Mouse (Mus musculus): ENCODE results near the gene Ece1. TPM values are rescaled to one million over a fixed set of nuclear protein-coding genes. Genes with fewer than 3 reads are reported as not detected.

Gene Ece1
- total RNA-seq, 2 experiments from 2014 or later = 50.3 to 52.3 TPM

DNA sequence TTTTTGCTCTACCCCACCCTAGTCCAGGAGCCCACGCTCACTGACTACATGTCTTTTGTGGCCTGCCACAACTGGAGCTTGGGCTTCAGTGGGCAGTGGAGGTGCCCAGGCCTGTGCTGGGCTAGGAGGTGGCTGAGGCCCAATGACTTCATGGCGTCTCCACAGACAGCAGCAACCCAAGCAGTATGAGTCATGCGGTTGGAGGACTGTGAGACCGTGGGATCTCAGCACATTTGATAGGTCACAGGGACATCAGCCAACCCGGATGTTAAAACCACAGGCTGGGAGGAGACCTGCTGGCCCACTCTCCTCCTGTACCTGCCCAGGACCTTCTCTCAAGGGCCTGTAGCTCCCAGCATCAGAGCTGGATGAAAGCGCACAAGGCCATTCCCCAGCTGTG lies 8.2 kb upstream of the Ece1 start:
- no peak for DNase-seq (ENCODE audit: extremely low spot score in 1 of 2, low spot score in 1 of 2)

DNA sequence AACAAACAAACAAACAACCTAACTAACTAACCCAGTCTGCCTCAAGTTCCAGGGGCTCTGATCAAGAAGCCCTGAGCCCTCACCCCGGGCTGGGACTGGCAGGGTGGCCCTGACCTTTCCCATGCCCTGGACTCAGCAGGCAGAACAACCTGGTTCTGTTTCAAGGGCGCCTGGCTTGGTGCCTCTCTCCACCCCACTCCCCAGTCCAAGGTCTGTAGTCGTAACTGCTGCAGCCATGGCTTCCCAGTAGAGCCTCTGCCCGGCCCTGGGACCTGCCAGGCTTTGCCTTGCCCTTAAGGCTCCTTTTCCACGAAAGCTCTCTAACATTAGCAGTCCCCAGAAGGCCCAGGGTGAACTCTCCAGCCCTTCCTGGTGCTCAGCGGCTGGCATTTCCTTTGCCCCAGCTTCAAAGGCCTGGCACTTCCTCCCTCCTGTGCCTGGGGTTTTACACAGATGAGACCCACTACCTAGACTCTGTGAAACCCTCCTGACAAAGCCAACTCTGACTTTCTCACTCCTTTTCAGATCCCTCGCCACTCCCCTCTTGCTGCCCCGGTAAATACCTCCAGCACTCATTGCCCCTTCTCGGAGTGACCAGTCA lies 6.2 kb upstream of the Ece1 start:
- DNase-seq (ENCODE audit: extremely low spot score in 1 of 2, low spot score in 1 of 2) = no peak

DNA sequence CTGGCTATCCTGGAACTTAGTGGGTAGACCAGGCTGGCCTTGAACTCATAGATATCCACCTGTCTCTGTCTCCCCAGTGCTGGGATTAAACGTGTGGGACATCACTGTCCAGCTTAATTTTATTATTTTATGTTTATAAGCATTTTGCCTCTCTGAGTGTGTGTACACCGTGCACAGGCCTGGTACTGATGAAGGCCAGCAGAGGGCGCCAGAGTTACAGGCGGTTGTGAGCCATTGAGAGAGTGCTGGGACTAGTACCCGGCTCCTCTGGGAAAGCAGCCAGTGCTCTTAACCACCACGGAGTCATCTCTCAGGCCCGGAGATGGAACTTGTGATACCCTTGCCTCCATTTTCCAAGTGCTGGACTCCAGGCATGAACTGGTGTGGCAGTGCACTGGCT lies 4.9 kb upstream of the Ece1 start:
- peak in 1 of 2 experiments; percentile 44 for DNase-seq (ENCODE audit: extremely low spot score in 1 of 2, low spot score in 1 of 2)

DNA sequence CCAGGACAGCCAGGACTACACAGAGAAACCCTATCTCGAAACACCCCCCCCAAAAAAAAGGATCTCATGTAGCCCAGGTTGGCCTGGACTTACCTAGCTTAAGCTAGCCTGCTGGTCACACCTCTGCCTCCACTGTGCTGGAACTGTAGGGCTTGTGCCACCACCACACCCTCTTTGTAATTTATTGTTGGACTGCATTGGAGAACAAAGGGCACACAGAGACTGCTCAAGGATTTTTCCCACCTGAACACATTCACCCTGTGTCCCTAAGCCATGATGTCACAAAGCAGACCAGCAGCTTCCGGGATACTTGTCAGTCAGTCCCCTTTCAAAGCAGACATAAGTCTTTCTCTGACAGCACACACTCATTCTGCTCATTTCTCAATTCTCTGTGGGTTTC lies 3.7 kb upstream of the Ece1 start:
- no peak for DNase-seq (ENCODE audit: extremely low spot score in 1 of 2, low spot score in 1 of 2)

DNA sequence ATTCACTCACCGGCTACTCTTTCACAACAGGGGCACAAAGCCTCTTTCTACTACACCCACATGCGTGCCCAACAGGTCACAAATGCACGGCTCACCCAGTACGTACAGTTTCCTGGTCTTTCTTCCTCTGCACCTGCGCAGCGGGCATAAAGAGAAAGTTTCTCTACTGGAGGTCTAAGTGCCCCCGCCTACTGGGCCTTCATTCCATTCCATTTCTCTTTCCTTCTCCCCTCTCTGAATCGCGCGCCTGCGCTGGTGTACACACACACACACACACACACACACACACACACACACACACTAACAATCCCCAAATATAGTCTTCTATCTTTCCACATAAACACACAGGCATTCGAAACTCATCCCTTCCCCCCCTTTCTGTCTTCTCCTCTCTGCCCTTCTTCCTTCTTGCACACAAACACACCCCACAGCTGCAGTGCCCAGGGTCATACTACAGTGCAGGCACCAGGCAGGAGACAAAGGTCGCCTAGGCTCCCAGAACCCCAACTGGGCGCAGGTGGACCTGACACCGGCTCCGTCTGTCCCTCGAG lies 501 bp upstream of the Ece1 start:
- peak in 1 of 2 experiments; percentile 30 for DNase-seq (ENCODE audit: extremely low spot score in 1 of 2, low spot score in 1 of 2)

DNA sequence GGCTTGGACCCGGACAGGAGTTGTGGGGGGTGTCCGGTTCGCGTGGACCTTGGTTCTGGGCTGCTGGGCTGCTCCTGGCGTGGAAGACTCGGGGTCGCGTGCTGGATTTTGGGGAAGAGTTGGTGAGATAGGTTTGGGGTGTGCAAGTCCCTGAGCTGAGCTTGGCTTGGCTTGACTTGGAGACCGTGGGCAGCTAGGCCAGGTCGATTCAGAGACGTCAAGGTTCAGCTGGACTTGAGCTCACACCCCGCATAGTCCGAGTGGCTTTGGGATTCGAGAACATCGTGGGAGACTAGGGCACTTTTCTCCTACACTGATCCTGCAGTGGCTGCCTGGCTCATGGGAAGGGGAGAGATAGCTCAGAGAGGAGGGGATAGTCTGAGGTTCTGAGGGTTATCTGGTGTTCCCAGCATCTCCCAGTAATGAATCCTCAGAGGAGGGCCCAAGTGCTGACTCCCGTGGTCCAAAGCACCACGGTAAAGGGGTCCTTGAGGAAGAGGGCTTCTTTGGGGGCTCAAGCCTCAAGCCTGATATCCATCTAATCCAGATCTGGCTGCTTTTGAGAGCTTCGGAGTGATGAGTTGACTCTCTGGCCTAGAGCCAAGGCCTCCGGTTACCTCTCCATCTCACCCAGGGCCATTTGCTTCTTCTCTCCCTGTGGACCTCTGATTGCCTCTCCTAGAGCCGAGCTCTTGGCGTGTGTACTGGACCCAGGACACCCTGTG lies 641 bp downstream of the Ece1 start:
- DNase-seq (ENCODE audit: extremely low spot score in 1 of 2, low spot score in 1 of 2) = no peak

DNA sequence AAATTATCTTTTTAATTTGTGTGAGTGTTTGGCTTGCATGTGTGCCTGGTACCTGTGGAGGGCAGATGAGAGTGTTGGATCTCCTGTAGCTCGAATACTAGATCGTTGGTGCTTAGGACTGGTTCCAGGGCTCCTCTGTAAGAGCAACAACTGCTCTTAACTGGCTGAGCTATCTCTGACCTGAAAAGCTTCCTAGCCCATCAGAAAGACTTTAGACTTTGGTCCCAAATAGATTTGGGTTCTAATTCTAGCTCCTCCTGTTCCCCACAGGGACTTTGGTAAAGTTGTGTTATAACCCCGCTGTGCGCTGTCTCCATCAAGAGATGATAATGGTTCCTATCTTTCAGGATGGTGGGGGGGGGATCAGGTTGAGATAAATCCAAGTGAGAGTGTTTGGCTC lies 2.0 kb downstream of the Ece1 start:
- DNase-seq (ENCODE audit: extremely low spot score in 1 of 2, low spot score in 1 of 2) = no peak

DNA sequence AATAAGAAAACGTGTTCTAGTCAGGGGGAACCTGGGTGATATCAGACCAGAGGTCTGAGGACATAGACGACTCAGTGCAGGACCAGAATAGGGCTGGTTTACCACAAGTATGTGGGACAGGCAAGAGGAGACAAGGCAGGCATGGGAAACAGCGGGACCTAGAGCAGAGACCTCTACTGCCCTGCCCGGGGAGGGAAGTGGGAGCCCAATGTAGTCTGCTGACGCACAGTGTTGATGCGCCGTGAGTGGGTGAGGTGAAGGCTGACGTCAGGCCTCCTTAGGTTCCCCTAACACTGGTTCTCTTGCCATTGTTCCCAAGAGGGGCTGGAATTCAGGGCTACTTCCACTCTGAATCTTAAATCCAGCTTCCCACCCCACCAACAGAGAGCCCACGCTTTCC lies 2.7 kb downstream of the Ece1 start:
- no peak for DNase-seq (ENCODE audit: extremely low spot score in 1 of 2, low spot score in 1 of 2)

DNA sequence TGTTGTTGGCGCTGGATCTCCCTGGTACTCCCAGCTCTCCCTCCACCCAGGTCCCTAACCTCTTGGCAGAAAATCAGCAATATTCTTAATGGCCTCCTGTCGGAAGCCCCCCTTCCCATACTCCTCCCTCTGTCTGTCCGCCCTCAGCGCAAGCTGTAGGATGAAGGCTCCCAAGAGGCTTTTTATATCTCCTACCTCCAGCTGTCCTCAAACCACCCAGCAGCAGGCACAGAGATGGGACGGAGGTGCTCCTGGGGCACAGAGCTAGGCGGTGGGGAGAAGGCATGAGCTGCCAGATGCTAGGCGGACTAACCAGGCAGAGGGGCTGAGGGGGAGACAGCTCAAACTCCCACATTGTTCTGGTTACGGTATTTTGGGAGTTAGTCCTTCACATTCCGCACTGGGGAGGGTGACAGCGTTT lies 3.2 kb downstream of the Ece1 start:
- no peak for DNase-seq (ENCODE audit: extremely low spot score in 1 of 2, low spot score in 1 of 2)

DNA sequence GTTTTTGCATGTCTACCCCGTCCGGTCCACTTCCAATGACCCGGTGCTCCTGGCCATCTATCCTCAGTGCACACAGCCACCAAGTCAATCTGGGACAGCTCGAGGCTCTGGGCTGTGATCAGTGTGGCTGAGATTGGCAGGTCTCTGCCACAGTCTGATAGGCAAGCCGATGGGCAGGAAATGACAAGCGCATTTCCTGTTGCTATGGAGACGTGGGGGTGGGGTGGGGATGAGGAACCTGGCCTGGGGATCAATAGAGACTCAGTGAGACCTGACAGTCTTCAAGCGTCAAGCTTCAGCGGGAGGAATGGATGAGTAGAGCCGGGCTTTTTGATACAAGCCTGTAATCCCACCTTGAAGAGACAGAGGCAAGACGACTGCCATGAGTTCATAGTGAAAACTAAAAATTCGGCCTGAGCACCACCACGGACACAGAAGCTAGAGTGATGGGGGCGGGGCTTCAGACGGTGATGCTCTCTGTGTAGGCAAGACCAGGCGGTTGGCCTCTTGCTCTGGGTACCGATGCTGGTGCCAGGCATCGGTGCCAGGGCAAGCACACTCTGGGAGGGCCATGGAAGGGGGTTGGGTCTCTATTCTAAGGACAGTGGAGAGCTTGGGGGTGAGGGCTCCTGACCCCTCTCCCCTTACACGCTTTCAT lies 4.3 kb downstream of the Ece1 start:
- DNase-seq (ENCODE audit: extremely low spot score in 1 of 2, low spot score in 1 of 2) = no peak

DNA sequence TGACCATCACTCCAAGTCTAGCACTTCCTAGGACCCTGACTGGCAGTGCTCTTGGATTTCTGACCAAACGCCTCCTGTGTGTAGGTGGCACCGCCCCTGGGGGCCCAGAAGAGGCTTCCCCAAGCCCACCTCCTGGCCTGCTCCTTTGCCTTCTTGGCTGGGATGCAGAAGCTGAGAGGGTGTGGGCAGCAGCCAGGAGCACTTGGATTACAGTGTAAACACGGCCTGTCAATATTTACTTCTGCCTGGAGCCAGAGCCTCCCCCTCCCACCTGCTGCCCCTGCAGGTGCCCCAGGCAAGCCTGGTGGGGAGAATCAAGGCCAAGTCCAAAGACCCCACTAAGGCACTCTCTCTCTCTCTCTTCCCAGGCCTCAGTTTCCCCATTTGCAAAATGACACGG lies 5.2 kb downstream of the Ece1 start:
- no peak for DNase-seq (ENCODE audit: extremely low spot score in 1 of 2, low spot score in 1 of 2)

DNA sequence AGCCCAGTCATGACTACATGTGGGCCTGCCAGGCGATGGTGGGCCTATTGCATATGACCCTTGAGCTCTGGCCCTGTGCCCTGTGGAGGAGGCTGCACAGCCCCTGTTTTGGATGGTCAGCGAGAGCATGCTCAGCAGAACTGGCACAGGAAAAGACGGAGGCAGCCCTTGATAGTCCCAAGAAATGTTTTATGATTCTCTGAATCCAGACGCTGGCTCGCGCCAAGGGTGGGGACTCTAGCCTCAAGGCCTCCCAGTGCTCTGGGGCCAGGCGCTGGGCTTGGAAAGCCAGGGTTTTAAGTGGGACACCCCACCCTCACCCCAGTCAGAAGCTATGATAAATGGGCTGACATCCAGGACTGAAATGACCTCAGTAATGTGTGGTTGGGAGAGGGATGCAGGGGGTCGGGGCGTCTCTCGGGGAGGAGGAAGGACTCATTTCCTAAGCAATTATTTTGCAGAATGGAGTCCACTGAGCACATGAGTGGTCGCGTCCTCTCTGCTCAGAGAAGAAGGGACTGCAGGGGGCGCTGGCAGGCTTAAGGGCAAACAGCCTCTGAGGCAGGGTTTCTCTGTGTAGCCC lies 5.7 kb downstream of the Ece1 start:
- DNase-seq (ENCODE audit: extremely low spot score in 1 of 2, low spot score in 1 of 2) = peak in 1 of 2 experiments; percentile 41

DNA sequence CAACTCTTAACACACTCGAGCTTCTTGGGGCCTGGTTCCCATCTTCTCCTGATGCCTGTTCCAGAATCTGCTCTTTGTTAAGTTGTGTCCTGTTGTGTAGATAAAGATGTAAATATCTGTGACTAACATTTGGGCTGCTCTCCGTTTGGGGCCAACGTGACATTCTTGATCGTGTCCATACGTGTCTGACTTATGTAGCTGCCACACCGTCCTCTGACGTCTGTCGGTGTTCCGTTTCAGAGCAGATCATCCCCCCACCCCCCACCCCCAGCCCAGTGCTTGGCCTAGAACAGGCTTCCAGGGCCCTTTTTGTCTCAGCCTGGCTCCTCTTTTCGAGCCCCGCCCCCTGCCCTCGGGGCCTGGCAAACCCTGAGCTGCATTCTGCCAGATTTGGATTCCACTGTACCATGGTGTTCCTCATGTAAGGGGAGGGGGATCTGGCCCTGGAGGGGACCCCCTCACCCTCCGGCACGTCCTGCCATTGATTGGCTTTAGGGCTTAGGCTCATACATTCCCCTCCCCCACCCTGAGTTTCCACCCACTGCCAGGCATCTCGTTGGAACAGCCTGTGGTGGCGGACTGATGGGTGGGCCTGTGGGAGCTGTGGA lies 7.7 kb downstream of the Ece1 start:
- DNase-seq (ENCODE audit: extremely low spot score in 1 of 2, low spot score in 1 of 2) = no peak

DNA sequence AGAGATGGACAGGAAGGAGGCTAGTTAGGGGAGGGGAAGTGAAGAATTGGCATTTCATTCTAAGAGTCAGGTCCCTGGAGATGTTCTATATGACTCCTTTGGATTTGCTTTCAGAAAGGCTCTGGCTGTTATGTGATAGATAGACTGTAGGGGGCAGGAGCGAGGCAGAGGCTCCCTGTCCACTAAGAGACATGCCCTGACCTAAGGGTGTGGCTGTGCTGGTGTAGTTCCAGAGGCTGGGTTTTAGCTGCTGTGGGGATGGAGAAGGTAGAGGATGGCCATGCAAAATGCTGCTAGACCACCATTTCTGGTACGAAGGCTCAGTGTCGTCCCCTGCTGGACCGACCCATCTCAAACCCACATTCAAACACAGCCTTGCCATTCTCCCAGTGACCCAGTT lies 8.9 kb downstream of the Ece1 start:
- DNase-seq (ENCODE audit: extremely low spot score in 1 of 2, low spot score in 1 of 2) = no peak

DNA sequence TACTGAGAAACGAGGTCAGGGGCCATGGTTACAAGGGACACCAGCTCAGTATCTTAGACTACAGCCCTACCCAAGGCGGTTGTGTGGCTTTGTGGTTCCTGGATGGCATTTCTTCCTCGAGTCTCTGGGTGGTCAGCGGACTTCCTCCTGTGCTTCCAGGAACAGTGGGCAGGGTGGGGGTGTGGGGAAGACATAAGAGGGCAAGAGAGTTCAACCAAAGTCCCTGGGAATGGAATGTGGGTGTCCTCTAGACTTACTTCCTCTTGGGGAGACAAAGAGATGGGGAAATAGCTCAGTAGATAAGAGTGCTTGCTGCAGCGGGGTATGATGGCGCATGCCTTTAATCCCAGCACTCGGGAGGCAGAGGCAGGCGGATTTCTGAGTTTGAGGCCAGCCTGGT lies 9.4 kb downstream of the Ece1 start:
- no peak for DNase-seq (ENCODE audit: extremely low spot score in 1 of 2, low spot score in 1 of 2)

DNA sequence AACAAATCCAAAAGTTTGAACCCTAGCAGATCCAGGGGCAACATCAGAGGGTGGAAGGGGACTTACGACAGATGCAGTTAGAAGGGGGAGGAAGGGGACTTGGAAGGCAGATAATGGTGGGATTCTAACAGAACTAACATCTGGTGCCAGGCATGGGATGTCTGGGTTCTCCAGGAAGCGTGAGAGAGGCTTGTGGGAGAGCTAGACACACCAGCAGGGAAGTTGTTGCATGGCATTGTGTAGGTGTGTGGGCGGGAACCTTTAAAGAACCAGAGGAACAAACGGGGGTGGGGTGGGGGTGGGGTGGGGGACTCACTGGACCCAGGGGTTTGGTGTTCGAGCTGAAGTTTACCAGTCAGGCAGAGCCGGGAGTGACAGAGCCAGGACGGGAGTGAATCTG lies 12.3 kb downstream of the Ece1 start:
- DNase-seq (ENCODE audit: extremely low spot score in 1 of 2, low spot score in 1 of 2) = no peak

DNA sequence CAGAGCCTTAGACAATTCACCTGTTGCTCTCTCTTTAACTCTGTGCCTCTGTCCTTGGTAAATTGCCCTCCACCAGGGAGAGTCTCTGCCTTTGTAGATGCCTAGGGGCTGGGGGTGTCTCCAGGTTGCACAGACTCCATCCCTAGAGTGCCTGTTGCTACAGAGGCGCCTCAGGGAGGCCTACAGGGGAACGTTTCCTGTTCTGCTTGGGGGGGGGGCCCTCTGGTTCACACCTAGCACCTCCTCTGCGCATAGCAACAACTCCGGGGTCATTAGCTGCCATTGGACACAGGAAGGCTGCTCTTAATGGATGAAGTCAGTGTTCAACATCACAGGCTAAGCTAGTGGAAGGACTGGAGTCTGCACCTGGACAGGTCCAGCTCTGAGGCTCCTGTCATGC lies 12.8 kb downstream of the Ece1 start:
- no peak for DNase-seq (ENCODE audit: extremely low spot score in 1 of 2, low spot score in 1 of 2)

DNA sequence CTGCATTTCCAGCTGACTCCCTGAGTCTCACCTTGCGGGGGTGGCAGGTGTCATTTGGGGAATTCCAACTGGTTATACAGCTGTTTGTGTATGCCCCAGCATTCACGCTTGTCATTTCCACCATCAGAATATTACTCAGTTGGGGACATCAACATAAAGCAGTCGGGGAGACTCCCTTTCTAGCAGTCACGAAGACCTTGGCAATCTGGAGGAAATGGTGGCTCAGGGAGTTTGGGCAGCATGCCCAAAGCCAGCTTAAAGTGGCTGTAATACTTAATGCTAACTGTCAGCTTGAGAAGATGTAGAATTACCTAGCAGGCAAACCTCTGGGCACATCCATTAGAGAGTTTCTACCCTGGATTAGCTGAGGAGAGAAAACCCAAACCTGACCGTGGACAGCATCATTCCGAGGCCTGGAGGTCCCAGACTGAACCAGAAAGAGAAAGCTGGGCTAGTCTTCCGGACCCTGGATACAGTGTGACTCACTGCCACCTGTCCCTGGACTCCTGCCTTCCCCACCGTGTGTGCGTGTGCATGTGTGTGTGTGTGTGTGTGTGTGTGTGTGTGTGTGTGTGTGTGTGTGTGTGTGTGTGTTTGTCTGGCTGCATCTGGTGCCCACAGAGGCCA lies 13.5 kb downstream of the Ece1 start:
- DNase-seq (ENCODE audit: extremely low spot score in 1 of 2, low spot score in 1 of 2) = no peak

DNA sequence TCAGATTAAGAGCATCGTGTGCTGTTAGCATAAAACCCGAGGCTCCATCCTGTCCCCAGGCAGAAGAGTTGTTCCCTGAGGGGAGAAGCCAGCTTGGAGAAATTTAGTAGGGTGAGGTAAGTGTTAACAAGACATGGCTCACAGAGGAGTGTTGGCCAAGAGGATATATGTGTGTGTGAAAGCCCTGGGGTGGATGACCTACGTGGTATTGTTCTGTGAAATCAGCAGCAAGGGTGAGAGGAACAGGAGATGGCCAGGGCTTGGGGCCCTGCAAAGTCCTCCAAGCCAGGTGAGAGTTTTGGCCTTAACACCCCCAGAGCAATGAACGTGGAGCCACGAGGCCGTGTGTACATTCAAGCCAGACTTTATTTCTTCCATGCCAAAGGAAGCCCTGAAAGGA lies 14.8 kb downstream of the Ece1 start:
- DNase-seq (ENCODE audit: extremely low spot score in 1 of 2, low spot score in 1 of 2) = no peak

DNA sequence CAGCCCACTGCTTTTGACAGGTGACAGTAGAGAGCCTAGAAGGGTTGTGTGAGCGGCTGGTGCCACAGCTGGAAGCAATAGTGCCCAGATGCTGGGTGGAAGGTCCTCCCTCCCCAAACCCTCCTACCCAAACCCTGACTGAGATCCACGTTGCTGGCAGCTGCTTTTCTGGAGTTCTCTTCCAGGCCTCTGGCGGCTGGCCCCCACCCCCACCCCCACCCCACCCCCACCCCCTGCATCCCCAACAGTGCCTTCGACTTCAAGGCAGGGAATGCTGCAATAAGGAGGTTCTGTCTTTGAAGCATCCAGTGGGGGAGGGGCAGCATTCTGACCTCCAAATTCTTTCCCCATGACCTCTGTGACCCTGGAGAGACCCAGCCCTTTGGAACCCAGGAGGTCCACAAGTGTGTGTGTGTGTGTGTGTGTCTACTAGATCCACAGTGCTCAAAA lies 15.4 kb downstream of the Ece1 start:
- no peak for DNase-seq (ENCODE audit: extremely low spot score in 1 of 2, low spot score in 1 of 2)

Data from layer of hippocampus, postnatal 25 days (tissue).